Mouse (Mus musculus) right cerebral cortex, postnatal 25 days (tissue): ENCODE results near the gene Cand2.
"Not testable (repeated sequence)": the region's sequence is repeated elsewhere in the genome, so short reads cannot be mapped to it uniquely, and the experiment has no call there.

ENCODE experiments used
- DNase-seq: peaks from one replicate; pipeline ENCODE4 v3.0.0; 2022

Cand2 gene

GRCm38 (mm10) chr6:115775838-115776237 lies 1.5 kb downstream of the Cand2 start:
- DNase-seq: no peak

- no peak for DNase-seq
These were observed 2.0 kb downstream of the Cand2 start for GRCm38 (mm10) chr6:115776363-115776762.

- DNase-seq: no peak
These were observed 8.4 kb downstream of the Cand2 start for GRCm38 (mm10) chr6:115782781-115783180.

GRCm38 (mm10) chr6:115791016-115791415 lies 16.7 kb downstream of the Cand2 start:
- DNase-seq: no peak

- no peak for DNase-seq
These were observed 17.7 kb downstream of the Cand2 start for GRCm38 (mm10) chr6:115791842-115792686.

- DNase-seq: no peak
These were observed 18.4 kb downstream of the Cand2 start for GRCm38 (mm10) chr6:115792691-115793215.

- DNase-seq: no peak
These were observed 27.5 kb downstream of the Cand2 start for GRCm38 (mm10) chr6:115801811-115802210.

GRCm38 (mm10) chr6:115803541-115804382 lies 29.4 kb downstream of the Cand2 start:
- peak; percentile 68 for DNase-seq

GRCm38 (mm10) chr6:115804432-115805192 lies 30.3 kb downstream of the Cand2 start:
- DNase-seq: no peak

- DNase-seq: no peak
These were observed 33.3 kb downstream of the Cand2 start for GRCm38 (mm10) chr6:115807464-115808195.

- DNase-seq: no peak
These were observed 33.8 kb downstream of the Cand2 start for GRCm38 (mm10) chr6:115808196-115808487.

GRCm38 (mm10) chr6:115808488-115809231 lies 34.3 kb downstream of the Cand2 start, which contains the start of gene Rpl32:
Rpl32 (minus strand) TSS chr6:115808747.
- peak; percentile 88 for DNase-seq

GRCm38 (mm10) chr6:115811606-115812005 lies 37.3 kb downstream of the Cand2 start:
- no peak for DNase-seq

- peak; percentile 37 for DNase-seq
These were observed 39.8 kb downstream of the Cand2 start for GRCm38 (mm10) chr6:115814104-115814503.

GRCm38 (mm10) chr6:115815041-115815440 lies 40.7 kb downstream of the Cand2 start:
- DNase-seq: no peak

- DNase-seq: no peak
These were observed 43.8 kb downstream of the Cand2 start for GRCm38 (mm10) chr6:115818129-115818528.

GRCm38 (mm10) chr6:115821216-115821993 lies 47.1 kb downstream of the Cand2 start:
- DNase-seq: no peak

- DNase-seq: not testable (repeated sequence)
These were observed 49.6 kb downstream of the Cand2 start for GRCm38 (mm10) chr6:115823850-115824464.

GRCm38 (mm10) chr6:115830779-115831601 lies 56.7 kb downstream of the Cand2 start:
- no peak for DNase-seq
